Mouse (Mus musculus) right cerebral cortex, adult 18-20 months (tissue): ENCODE data around the gene RPS10-NUDT3.

Experiments
- DNase-seq: peaks from one replicate; pipeline ENCODE4 v3.0.0; 2022; ENCODE audit warnings: mixed read lengths

Gene RPS10-NUDT3

DNA sequence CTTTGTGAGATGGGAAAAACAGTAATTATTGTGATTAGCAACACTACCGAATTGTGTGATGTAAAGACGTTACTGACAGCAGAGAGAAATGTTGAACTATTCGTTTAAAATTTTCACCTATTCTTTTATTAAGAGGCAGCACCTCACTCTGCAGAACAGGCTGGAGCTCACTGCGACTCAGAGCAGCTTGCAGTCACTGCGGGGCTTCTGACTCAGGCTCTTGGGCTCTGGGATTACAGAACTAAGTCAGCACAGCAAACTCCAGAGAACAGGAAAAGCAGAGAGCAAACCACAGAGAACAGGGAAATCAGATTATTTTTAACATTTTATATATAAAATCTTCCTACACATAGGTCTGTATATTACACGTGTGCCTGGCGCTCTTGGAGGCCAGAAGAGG lies 25.4 kb downstream of the RPS10-NUDT3 start:
- no peak for DNase-seq

GRCm38 (mm10) chr17:27603522-27604234 lies 31.3 kb downstream of the RPS10-NUDT3 start:
- DNase-seq = no peak

GRCm38 (mm10) chr17:27603036-27603435 lies 32.0 kb downstream of the RPS10-NUDT3 start:
- no peak for DNase-seq

DNA sequence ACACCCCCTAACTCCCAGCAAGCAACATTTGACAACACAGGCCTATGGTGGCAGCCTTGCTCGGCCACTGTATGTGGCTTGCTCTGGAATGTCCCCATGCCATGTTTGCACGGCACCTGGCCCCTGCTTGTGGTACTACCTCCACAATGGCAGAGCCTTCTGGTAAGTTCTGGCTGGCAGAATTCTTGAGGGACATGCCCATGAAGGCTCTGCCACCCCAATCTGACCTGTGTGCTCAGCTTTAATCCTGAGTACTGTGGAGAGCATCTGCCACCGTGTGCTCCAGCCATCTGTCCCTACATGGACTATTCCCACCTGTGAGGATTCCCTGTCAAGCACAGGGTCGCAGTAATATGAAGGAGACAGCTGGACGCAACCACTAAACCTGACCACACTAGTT lies 34.2 kb downstream of the RPS10-NUDT3 start:
- DNase-seq = no peak

GRCm38 (mm10) chr17:27600286-27600685 lies 34.7 kb downstream of the RPS10-NUDT3 start:
- no peak for DNase-seq

- DNase-seq = no peak
Measured at GRCm38 (mm10) chr17:27596376-27597190, 38.4 kb downstream of the RPS10-NUDT3 start.

GRCm38 (mm10) chr17:27595659-27596375 lies 39.2 kb downstream of the RPS10-NUDT3 start:
- DNase-seq = no peak

DNA sequence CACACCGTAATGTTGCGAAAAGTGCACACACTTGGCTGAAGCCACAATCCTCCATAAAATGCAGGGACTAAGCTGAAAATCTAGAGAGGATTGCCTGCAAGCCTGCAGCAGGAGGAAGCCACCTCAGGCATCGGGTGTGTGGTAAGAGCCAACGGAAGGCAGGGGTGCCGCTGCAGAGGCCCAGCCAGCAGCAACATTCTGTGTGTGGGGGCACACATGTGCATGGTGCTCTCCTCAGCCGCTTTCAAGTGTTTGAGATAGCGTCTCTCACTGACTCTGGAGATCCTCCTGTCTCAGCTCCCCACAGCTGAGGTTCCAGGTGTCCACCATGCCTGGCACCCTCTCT lies 42.5 kb downstream of the RPS10-NUDT3 start:
- no peak for DNase-seq

- DNase-seq = no peak
Measured at GRCm38 (mm10) chr17:27591826-27592564, 43.0 kb downstream of the RPS10-NUDT3 start.

- DNase-seq = no peak
Measured at GRCm38 (mm10) chr17:27588231-27588630, 46.8 kb downstream of the RPS10-NUDT3 start.

DNA sequence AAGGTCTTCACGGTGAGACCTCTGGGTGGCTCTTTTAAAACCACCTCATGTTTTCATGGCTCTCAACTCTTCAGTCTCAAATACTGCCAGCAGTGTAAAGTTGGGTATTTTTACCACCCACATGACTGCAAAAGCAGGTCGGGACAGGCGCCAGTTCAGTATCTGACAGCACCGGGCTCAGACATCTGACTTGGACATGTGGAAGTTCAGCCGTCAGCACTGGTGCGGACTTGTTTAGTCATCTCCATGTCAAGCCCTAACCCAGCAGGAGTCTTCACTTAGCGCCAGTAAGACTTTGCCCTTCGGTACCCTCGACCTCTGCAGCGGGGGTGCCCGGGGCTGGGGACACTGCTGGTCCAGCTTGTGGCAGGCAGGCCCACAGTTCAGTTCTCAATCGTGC lies 47.8 kb downstream of the RPS10-NUDT3 start:
- DNase-seq = peak; percentile 68

DNA sequence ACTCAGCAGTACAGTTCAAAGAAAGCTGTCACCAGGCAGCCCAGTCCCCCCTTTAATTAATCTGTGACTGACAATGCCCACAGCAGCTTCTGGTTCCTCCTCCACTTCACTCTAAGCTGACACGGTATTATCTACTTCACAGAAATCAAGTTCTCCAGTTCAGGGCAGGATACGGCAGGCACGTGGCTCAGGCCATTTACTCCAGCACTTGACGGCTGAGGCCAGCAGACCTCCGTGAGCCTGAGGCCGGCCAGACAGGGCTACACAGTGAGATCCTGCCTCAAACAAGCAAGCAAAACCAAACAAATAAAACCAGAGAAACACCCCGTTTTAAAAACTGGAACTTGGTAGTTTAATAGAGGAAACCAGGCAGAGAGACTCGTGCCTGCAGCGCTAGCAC lies 48.4 kb downstream of the RPS10-NUDT3 start:
- DNase-seq = no peak

- no peak for DNase-seq
Measured at GRCm38 (mm10) chr17:27583185-27583894, 51.7 kb downstream of the RPS10-NUDT3 start.

DNA sequence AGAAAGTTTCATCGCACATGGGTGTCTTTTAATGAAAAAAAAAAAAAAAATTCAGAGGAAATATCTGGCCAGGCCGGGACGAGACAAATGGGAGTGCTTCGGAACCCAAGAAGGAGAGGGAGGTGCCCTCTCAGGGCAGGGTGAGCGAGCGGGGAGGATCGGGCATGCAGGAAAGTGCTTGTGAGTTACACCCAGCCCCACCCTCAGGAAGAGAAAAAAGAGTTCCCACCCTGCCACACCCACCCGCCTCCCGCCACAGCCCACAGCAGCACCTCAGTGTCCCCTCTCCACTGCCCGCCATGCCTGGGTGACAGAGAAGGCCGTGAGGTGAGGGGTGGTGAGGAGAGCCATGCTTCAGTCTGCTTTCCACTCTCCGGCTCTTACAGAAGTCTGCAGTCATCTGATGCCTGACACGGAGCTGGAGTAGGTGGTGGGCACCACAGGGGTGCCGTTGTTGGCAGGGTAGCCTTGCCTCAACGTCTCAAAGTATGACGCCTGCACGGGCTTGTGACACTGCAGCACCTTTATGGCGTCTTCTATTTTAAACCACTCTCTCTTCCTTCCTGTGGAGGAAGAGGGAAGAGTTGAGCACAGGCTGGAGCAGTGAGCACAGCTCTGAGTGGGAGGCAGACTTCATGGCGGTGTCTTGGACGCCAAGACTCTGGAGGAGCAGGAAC lies 54.5 kb downstream of the RPS10-NUDT3 start:
- peak; percentile 70 for DNase-seq

DNA sequence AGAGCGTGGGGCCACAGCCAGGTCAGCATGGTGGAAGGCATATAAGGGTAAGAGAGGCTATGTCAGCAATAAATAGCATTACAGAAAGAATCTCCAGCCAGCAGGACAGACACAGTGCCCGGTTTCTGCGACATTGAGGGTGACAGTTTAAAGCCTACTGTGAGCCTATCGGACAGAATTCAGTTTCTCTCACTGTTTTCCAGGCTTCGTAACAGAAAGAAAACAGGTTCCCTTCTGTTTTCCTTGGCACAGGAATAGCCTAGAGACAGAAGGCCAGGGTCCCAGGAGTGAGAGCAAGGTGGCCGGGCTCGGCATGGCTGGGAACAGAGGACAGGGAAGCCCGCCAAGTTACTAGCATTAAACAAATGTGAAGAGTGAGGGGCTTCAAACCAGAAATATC lies 55.2 kb downstream of the RPS10-NUDT3 start:
- DNase-seq = no peak

DNA sequence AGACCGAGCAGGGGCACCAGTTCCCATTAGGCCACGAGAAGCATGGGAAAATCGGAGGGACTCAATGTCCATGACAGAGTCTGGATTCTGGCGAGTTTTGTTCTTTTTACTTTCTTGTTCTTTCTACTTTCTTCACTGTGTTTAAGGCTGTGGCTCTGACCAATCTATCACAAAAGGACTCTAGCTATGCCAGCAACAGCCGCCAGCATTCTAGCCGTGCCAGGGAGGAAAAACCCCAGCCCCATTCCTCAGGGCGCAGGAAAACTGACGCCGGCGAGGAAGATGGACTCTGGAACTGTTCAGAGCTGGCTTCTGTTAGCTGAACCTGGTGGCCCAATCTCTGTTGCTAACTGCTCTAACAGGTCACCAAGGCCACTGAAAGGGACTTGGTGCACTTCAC lies 56.5 kb downstream of the RPS10-NUDT3 start:
- no peak for DNase-seq

DNA sequence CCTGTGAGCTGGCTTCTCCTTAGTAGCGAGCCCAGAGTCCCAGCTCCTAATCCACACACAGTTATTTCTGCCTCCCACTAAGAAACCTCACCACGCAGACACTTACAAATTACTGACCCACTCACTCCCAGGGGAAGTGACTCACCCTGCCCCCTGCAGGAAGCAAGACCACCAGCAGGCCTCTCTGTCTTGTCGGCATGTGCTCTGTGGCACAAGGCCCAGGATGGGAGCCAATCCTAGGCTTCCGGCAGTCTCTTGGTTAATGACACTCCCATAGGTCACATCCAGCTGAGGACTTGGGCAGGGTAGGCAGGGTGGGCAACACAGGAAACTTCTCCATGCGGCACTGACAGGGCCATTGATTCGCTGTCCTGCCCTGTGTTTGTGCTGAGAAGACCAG lies 57.6 kb downstream of the RPS10-NUDT3 start:
- no peak for DNase-seq

DNA sequence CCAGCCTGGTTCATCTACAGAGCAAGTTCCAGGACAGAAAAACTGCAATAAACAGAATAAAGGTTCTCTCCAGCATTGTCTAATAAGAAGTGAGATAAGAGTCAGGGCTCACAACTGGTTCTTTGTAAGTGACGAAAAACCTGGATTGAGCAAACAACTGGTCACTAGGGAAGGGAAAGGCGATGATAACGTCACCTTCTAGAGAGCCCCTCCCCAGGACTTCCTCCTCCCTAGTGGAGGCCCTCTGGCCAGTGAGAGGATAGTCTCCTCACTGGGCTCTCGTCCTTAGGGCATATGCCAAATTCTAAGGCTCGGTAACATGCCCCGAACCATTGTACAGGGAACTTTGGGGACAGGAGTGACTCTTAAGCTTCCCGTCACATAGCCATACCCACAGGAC lies 59.0 kb downstream of the RPS10-NUDT3 start:
- DNase-seq = no peak

DNA sequence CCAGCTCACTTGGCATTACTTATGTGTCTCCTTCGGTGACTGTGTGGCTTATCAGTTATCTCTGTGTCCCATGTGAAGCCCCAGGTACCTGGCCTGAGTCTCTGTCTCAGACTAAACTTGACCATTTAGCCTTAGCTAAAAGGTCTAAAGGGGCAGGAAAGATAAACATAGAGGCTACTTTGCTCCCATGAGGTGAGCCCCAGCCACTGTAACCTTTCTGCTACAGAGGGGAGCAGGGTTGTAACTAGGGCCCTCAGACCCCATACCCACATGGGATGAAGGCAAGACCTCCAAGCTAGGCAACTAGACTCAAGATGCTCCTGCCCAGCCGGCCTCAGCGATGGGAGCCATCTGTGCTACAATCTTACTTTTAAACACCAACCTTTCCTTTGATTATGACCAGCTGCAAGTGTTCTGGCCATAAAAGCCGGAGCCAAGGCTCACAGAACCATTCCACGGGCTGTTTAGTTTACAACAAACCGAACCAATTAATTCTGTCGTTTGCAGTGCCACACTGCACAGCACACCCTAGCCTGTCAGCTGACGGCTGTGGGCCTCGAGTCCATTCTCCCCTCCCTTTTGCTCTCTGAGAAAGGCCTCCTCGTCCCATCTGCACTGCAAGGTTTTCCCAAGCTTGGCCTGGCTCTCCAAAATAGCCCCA lies 59.8 kb downstream of the RPS10-NUDT3 start:
- no peak for DNase-seq

GRCm38 (mm10) chr17:27574470-27575115 lies 60.4 kb downstream of the RPS10-NUDT3 start:
- DNase-seq = peak; percentile 82
